9 mouse cellular contexts compared by ENCODE assay signal in genomic region chr12:103984935-103985334, GRCm38 (mm10). TPM values are rescaled to one million over a fixed set of nuclear protein-coding genes. Genes with fewer than 3 reads are reported as not detected.
A peak's percentile ranks its signal among the peaks of the same experiment; 100 is the strongest.
DNase-seq lines count a peak whose midpoint lies in the region; ATAC-seq lines count a peak whose summit lies in the region.
"Had no signal": no experiment of that assay in that cellular context is flagged by ENCODE, and none has a peak within 500 bp of the region (broad histone marks: within the 10 kb centered on the region; RNA-seq: fewer than 3 reads in every experiment).

No protein-coding gene starts in this region.

- WGBS in forebrain, embryonic 15.5 days: 65% methylated on average over 4 of the region's 4 CpGs
- 67% methylated on average over 4 of the region's 4 CpGs for WGBS in forebrain, embryonic 13.5 days
- WGBS in midbrain, embryonic 14.5 days: 71% methylated on average over 4 of the region's 4 CpGs
- WGBS in midbrain, embryonic 11.5 days: 70% methylated on average over 4 of the region's 4 CpGs

- peak; percentile 73 for DNase-seq in midbrain, embryonic 14.5 days
- DNase-seq in midbrain, embryonic 11.5 days (ENCODE audit: low spot score, missing footprints): no peak
- DNase-seq in adrenal gland, postnatal 14 days: peak; percentile 62
- DNase-seq in induced T-regulatory cell, adult 2 months (ENCODE audit: low read depth): peak; percentile 57
- DNase-seq in lung, postnatal 36 days: peak; percentile 68
- DNase-seq in gastrocnemius, postnatal 14 days: no peak

- ATAC-seq in forebrain, embryonic 15.5 days (replicated peaks): peak; percentile 14; the same call in 1 of the 2 replicates
- no peak for ATAC-seq in forebrain, embryonic 13.5 days
- no peak for ATAC-seq in midbrain, embryonic 14.5 days (ENCODE audit: low FRiP score, low TSS enrichment)
- no peak for ATAC-seq in midbrain, embryonic 11.5 days (ENCODE audit: low FRiP score)

- no peaks in the 10 kb centered on the region for H3K36me3 ChIP-seq in forebrain, embryonic 15.5 days
- H3K36me3 ChIP-seq in forebrain, embryonic 13.5 days (ENCODE audit: poor library complexity, severe bottlenecking): no peaks in the 10 kb centered on the region
- H3K36me3 ChIP-seq in midbrain, embryonic 14.5 days (ENCODE audit: control insufficient read depth, insufficient read depth, low read length): no peaks in the 10 kb centered on the region
- no peaks in the 10 kb centered on the region for H3K36me3 ChIP-seq in midbrain, embryonic 11.5 days (ENCODE audit: control insufficient read depth, insufficient read depth, low read length)

- no peaks in the 10 kb centered on the region for H3K9me3 ChIP-seq in forebrain, embryonic 15.5 days
- H3K9me3 ChIP-seq in forebrain, embryonic 13.5 days (replicated peaks): no peaks in the 10 kb centered on the region
- no peaks in the 10 kb centered on the region for H3K9me3 ChIP-seq in midbrain, embryonic 14.5 days (ENCODE audit: control insufficient read depth, low read length)
- H3K9me3 ChIP-seq in midbrain, embryonic 11.5 days (ENCODE audit: control insufficient read depth, low read length): no peaks in the 10 kb centered on the region

- intact Hi-C loops in gastrocnemius, postnatal 14 days (cut with DNase I; ENCODE audit: low total_unique reads): no loop called here

- H3K27me3 ChIP-seq in forebrain, embryonic 15.5 days: no peaks in the 10 kb centered on the region
- no peaks in the 10 kb centered on the region for H3K27me3 ChIP-seq in forebrain, embryonic 13.5 days
- no peaks in the 10 kb centered on the region for H3K27me3 ChIP-seq in midbrain, embryonic 14.5 days (ENCODE audit: control insufficient read depth, insufficient read depth, low read length)
- no peaks in the 10 kb centered on the region for H3K27me3 ChIP-seq in midbrain, embryonic 11.5 days (ENCODE audit: control insufficient read depth, insufficient read depth, low read length)

- H3K4me1 ChIP-seq in forebrain, embryonic 15.5 days: no peaks in the 10 kb centered on the region
- H3K4me1 ChIP-seq in forebrain, embryonic 13.5 days: no peaks in the 10 kb centered on the region
- H3K4me1 ChIP-seq in midbrain, embryonic 14.5 days (ENCODE audit: control insufficient read depth, insufficient read depth, low read length): no peaks in the 10 kb centered on the region
- no peaks in the 10 kb centered on the region for H3K4me1 ChIP-seq in midbrain, embryonic 11.5 days (ENCODE audit: control insufficient read depth, insufficient read depth, low read length)

- no peak overlapping the region for H3K9ac ChIP-seq in forebrain, embryonic 15.5 days (replicated peaks)
- no peak overlapping the region for H3K9ac ChIP-seq in forebrain, embryonic 13.5 days
- no peak overlapping the region for H3K9ac ChIP-seq in midbrain, embryonic 14.5 days (replicated peaks; ENCODE audit: low read length)
- H3K9ac ChIP-seq in midbrain, embryonic 11.5 days (ENCODE audit: low read length): no peak overlapping the region

- no peak overlapping the region for H3K27ac ChIP-seq in forebrain, embryonic 15.5 days (replicated peaks)
- no peak overlapping the region for H3K27ac ChIP-seq in forebrain, embryonic 13.5 days
- H3K27ac ChIP-seq in midbrain, embryonic 14.5 days (replicated peaks; ENCODE audit: low read depth, low read length): no peak overlapping the region
- H3K27ac ChIP-seq in midbrain, embryonic 11.5 days (ENCODE audit: low read depth, low read length): no peak overlapping the region

- H3K4me3 ChIP-seq in forebrain, embryonic 15.5 days: no peak overlapping the region
- H3K4me3 ChIP-seq in forebrain, embryonic 13.5 days: no peak overlapping the region
- no peak overlapping the region for H3K4me3 ChIP-seq in midbrain, embryonic 14.5 days (replicated peaks; ENCODE audit: low read depth, low read length)
- H3K4me3 ChIP-seq in midbrain, embryonic 11.5 days (ENCODE audit: low read depth, low read length): no peak overlapping the region

- H3K4me2 ChIP-seq in forebrain, embryonic 15.5 days (replicated peaks): no peak overlapping the region
- no peak overlapping the region for H3K4me2 ChIP-seq in forebrain, embryonic 13.5 days
- H3K4me2 ChIP-seq in midbrain, embryonic 14.5 days (ENCODE audit: low read length): no peak overlapping the region
- H3K4me2 ChIP-seq in midbrain, embryonic 11.5 days: no peak overlapping the region

RNA-seq across cellular contexts. Expression of gene Serpina11, which starts 4.8 kb away (rescaled TPM):
- polyA plus RNA-seq in forebrain, embryonic 15.5 days (2015; fragmentation: Nextera tagmentation; extraction: Ambion mirVana): not detected in 2 replicates
- not detected in 2 replicates for polyA plus RNA-seq in forebrain, embryonic 13.5 days (2015; fragmentation: Nextera tagmentation; extraction: Ambion mirVana)
- polyA plus RNA-seq in midbrain, embryonic 14.5 days (2014; fragmentation: Nextera tagmentation; extraction: Ambion mirVana): not detected in 2 replicates
- polyA plus RNA-seq in midbrain, embryonic 11.5 days (2014; fragmentation: Nextera tagmentation; extraction: Ambion mirVana): not detected in 2 replicates
- 0.98 and 14.5 TPM in 2 replicates for total RNA-seq in adrenal gland, postnatal 14 days (2021)
- not detected for total RNA-seq in gastrocnemius, postnatal 14 days (2021)
- polyA plus RNA-seq: heart, embryonic 14.5 days had no signal

RNA-seq across cellular contexts. Expression of gene Serpina1e, which starts 26.2 kb away (rescaled TPM):
- polyA plus RNA-seq in forebrain, embryonic 15.5 days (2015; fragmentation: Nextera tagmentation; extraction: Ambion mirVana): 1.5 TPM in 1 of 2 replicates, not detected in the other
- polyA plus RNA-seq in forebrain, embryonic 13.5 days (2015; fragmentation: Nextera tagmentation; extraction: Ambion mirVana): 1.00 TPM in 1 of 2 replicates, not detected in the other
- polyA plus RNA-seq in midbrain, embryonic 14.5 days (2014; fragmentation: Nextera tagmentation; extraction: Ambion mirVana): not detected in 2 replicates
- polyA plus RNA-seq in midbrain, embryonic 11.5 days (2014; fragmentation: Nextera tagmentation; extraction: Ambion mirVana): not detected in 2 replicates
- total RNA-seq in adrenal gland, postnatal 14 days (2021): 11.5 and 101 TPM in 2 replicates
- not detected for total RNA-seq in gastrocnemius, postnatal 14 days (2021)
- polyA plus RNA-seq: heart, embryonic 14.5 days had no signal

RNA-seq across cellular contexts. Expression of gene Serpina9, which starts 28.6 kb away (rescaled TPM):
- polyA plus RNA-seq in forebrain, embryonic 15.5 days (2015; fragmentation: Nextera tagmentation; extraction: Ambion mirVana): not detected in 2 replicates
- polyA plus RNA-seq in forebrain, embryonic 13.5 days (2015; fragmentation: Nextera tagmentation; extraction: Ambion mirVana): not detected in 2 replicates
- not detected in 2 replicates for polyA plus RNA-seq in midbrain, embryonic 14.5 days (2014; fragmentation: Nextera tagmentation; extraction: Ambion mirVana)
- not detected in 2 replicates for polyA plus RNA-seq in midbrain, embryonic 11.5 days (2014; fragmentation: Nextera tagmentation; extraction: Ambion mirVana)
- total RNA-seq in adrenal gland, postnatal 14 days (2021): 0.22 TPM in 1 of 2 replicates, not detected in the other
- total RNA-seq in gastrocnemius, postnatal 14 days (2021): not detected

RNA-seq across cellular contexts. Expression of gene Serpina12, which starts 59.3 kb away (rescaled TPM):
- not detected in 2 replicates for polyA plus RNA-seq in forebrain, embryonic 15.5 days (2015; fragmentation: Nextera tagmentation; extraction: Ambion mirVana)
- not detected in 2 replicates for polyA plus RNA-seq in forebrain, embryonic 13.5 days (2015; fragmentation: Nextera tagmentation; extraction: Ambion mirVana)
- polyA plus RNA-seq in midbrain, embryonic 14.5 days (2014; fragmentation: Nextera tagmentation; extraction: Ambion mirVana): not detected in 2 replicates
- polyA plus RNA-seq in midbrain, embryonic 11.5 days (2014; fragmentation: Nextera tagmentation; extraction: Ambion mirVana): not detected in 2 replicates
- total RNA-seq in adrenal gland, postnatal 14 days (2021): 0.11 and 0.48 TPM in 2 replicates
- total RNA-seq in gastrocnemius, postnatal 14 days (2021): not detected
- polyA plus RNA-seq: heart, embryonic 14.5 days had no signal

Comparison
In these comparisons a context has a peak if more than half of its experiments do, and no peak if none do; other contexts are left out.
1. DNase-seq: peak in midbrain, embryonic 14.5 days (single experiment), adrenal gland, postnatal 14 days (single experiment), induced T-regulatory cell, adult 2 months (single experiment) and lung, postnatal 36 days (single experiment); none in midbrain, embryonic 11.5 days (single experiment) and gastrocnemius, postnatal 14 days (single experiment).